Mouse (Mus musculus) heart, postnatal 25 days (tissue): ENCODE measurements around the gene Ccl7. TPM values are rescaled to one million over a fixed set of nuclear protein-coding genes. Genes with fewer than 3 reads are reported as not detected.

Experiments
- DNase-seq: peaks from one replicate; pipeline ENCODE4 v3.0.0; 2022; ENCODE audit warnings: low spot score
- intact Hi-C: fragments of 180-260 bp; cut with DNase I; formaldehyde crosslinking; loops from one replicate; pipeline ENCODE4 v1.15.1; 2025
- total RNA-seq, 2 experiments: library from RNA; stranded (reverse); gene quantifications; 2 replicates each; pipeline ENCODE4 v1.2.3; 2021

Ccl7 gene
- total RNA-seq, 2 experiments from 2014 or later = 0.78 to 0.88 TPM

DNA sequence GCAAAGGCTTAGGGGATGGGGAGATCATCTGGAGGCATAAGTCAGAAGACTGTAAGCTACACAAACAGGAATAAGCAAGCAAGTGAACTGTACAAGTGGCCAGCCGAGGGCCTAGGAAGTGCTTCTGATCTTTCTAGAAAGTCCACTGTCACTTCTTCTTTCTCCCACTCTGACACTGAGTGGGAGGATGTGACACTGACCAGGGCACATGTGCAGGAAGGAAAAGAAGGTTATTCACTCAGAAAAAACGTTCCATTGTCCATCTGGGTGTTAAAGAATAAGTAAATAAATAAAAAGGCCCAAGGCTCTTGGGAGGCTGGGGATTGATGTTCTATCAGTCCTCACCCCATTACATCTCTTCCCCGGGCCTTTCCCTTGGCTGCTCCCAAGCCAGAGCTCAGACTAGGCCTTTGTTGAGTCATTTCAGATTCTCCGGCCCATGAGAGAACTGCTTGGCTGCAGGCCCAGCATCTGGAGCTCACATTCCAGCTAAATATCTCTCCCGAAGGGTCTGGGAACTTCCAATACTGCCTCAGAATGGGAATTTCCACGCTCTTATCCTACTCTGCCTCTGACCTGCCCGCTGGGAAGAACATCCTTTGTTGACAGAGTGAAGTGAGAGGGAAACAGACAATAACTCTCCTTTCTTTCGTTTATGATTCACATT, 12.7 kb upstream of the Ccl7 start:
- intact Hi-C loops = no loop called here
- DNase-seq = peak; percentile 79

DNA sequence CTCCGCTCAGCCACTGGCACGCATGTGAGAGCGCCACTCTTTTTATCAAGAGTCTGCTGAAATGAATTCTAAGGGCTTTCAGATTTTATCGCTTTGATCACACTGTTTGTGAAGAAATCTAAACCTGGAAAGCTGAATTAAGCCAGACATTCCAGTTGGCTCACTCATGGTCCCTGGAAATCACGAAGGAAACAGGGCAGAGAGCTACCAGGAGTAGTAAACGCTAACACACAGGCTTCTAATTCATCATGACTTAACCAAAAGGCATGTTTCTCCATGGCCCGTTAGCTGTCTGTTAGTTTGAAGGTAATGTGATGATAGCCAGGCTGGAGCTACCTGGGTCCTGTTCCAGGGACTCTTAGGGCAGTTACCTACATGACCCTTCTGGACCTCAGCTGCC, 11.1 kb upstream of the Ccl7 start:
- intact Hi-C loops = no loop called here
- DNase-seq = no peak

DNA sequence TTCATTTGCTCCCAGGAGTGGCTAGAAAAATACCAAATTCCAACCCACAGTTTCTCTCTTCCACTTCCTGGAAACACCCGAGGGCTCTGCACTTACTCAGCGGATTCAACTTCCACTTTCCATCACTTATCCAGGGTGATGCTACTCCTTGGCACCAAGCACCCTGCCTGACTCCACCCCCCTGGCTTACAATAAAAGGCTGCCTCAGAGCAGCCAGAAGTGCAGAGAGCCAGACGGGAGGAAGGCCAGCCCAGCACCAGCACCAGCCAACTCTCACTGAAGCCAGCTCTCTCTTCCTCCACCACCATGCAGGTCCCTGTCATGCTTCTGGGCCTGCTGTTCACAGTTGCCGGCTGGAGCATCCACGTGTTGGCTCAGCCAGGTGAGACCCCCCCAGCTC, 10.2 kb upstream of the Ccl7 start, which contains the start of gene Ccl2:
TSS of gene Ccl2 (plus strand) at position 216 of the 400 bp plus-strand sequence.
- DNase-seq = peak; percentile 68
- intact Hi-C loops = loop anchor here (5.0 kb wide), 1 partner anchor 38 kb away; no protein-coding TSS in a partner anchor

DNA sequence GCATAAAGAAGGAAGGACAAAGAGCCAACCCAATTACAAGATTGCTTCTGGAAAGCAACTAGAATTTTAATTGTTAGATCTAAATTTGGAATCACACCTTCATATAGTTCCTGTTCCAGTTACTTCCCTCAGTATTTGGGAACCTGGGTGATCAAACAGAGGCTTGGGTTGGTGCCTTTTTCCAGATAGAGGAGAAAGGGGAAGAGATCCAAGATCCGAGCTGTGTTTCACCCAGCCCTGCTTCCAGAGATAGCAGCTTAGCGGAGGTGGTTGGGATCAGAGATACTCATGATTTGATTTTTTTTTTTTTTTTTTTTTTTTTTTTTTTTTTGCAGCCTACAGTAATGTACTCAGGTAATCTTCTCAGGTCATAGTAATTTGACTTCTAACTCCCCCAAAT, 9.7 kb upstream of the Ccl7 start:
- intact Hi-C loops = loop anchor here (5.0 kb wide), 1 partner anchor 39 kb away; no protein-coding TSS in a partner anchor
- no peak for DNase-seq

DNA sequence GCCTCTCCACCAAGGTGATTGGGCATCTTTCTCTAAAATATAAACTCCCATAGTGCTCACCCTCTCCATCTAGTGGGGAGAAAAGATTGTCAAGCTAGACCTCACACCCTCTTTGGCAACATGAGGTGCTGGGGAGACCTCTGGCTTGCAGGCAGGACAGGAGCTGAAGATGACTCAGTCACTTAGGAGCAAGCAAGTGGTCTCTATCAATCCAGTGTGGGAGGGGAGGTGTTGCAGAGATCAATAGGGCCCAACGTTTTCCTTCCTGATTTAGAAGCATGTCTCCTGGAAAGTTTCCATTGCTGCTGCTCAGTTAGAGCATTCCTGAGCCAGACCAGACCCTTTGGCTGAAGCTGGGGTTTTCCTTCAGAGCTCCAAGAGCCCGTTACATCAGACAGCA, 7.0 kb upstream of the Ccl7 start, which contains the start of gene Gm17268:
TSS of gene Gm17268 (minus strand) at position 28 of the 400 bp plus-strand sequence.
- intact Hi-C loops = loop anchor here (5.0 kb wide), 1 partner anchor 41 kb away; no protein-coding TSS in a partner anchor
- no peak for DNase-seq

DNA sequence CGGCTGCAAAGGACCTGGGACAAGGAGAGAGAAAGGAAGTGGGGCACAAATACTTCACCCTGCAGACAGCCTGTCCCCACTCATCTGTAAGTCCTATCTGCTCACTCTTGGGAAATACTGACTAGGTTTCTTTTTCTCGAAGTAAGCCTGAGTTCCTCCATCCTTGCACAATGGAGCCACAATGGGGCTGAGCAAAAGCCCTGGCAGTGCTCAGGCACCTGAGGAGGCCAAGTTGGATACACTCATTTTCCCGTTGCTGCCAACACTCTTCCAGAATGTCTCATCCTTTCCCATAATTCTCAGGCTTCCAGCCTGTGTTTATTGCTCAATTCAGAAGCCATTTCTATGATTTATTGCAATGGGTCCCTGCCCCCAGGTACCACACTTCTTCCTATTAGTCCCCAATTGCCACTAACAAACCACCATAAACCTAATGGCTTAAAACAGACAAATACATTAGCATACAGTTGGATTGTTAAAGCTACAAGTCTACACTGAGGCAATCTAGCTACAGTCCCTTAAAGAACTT, 6.3 kb upstream of the Ccl7 start:
- intact Hi-C loops = loop anchor here (5.0 kb wide), 1 partner anchor 42 kb away; no protein-coding TSS in a partner anchor
- peak; percentile 33 for DNase-seq

DNA sequence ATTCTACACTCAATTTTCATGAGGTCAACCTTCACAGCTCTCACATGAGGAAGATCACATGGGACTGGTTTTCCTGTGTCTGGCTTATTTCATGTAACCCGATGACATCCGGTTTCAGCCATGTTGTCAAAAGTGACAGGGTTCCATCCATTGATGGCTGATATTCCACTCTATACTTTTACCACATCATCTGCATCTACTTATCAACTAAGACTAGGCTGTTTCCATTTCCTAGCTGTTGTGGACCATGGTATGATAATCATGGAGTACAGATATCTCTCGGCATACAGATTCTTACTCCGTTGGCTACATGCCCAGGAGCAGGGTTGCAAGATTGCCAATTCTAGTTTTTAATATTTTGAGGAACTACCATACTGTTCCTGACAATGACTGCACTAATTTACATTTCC, 3.8 kb upstream of the Ccl7 start:
- DNase-seq = no peak
- intact Hi-C loops = no loop called here

DNA sequence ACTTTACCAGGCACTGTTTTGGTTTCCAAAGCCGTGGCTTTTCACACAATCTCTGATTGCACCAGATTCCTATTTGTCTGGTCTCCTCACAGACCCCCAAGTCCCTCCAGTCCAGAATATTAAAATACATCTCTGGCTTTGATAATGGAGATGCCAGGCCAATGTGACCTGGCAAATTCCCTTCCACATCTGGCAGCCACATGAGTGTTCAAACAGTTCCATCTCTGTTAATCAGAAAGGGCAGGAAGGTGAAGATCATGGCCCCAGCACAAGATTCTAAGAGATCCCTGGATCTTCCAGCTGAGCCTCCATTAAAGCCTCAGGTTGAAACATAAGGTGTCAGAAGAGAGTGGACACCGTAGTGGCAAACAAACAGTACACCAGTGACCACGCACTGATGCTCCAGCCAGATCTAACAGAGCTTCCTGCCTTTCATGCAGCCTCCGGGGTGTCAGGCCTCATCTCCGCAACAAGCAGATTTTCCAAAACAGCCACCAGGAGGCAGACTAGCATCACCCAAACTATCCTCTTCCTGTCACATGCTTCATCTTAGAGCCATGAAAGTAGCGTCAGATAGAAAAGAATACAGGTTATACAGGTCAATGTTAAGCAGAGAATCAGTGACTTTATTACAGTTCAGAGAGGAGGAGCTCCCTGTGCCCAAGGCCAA, 2.4 kb downstream of the Ccl7 start:
- intact Hi-C loops = loop anchor here (1.0 kb wide), 1 partner anchor 129 kb away; no protein-coding TSS in a partner anchor
- no peak for DNase-seq

DNA sequence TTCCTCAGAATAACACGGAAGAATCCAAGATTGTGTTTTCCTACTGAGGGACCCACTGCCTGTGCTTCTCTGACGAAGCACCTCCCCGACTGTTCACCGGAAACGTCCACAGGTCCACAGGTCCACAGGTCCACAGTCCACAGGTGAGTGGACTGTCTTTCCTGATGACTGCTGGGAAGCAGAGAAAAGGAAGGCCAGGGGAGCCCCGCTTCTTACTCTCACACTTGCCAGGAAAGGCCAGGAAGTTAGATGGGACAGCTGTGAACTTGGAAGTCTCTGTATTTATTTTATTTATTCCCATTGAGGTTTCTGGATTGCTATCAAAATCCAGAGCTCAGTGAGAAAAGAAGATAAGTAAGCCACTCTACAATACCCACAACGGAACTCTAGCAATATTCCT, 8.3 kb downstream of the Ccl7 start:
- intact Hi-C loops = no loop called here

DNA sequence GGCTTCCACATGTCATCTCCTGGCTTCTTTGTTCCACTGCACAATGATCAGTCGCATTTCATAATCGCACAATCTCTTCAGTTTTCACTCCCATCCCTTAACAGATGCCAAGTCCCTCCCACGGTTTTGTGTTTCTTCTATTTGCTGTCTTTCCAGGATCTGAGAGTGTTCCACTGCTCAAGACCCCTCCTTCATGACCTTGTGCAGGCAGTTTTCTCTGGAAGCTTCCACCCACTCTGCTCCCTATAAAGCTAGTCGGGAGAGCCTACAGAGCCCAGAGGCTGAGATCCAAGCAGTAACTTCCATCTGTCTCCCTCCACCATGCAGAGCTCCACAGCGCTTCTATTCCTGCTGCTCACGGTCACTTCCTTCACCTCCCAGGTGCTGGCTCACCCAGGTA, 12.1 kb downstream of the Ccl7 start, which contains the start of gene Ccl11:
TSS of gene Ccl11 (plus strand) at position 178 of the 400 bp plus-strand sequence.
- DNase-seq = no peak
- intact Hi-C loops = no loop called here

More for the DNA sequence above, 8.3 kb downstream of the Ccl7 start:
- DNase-seq = no peak

DNA sequence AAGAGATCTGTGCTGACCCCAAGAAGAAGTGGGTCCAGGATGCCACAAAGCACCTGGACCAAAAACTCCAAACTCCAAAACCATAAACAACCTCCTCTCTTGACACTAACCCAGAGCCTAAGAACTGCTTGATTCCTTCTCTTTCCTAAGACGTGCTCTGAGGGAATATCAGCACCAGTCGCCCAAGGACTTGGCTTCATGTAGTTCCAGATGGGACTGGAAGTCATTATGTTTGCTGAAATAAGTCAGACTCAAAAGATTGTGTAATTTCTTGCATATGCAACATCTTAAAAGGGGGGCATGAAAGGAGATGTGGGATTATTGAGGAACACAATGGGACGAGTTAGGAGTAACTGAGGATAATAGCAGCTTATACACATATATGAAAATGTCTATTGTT, 16.7 kb downstream of the Ccl7 start:
- intact Hi-C loops = no loop called here

DNA sequence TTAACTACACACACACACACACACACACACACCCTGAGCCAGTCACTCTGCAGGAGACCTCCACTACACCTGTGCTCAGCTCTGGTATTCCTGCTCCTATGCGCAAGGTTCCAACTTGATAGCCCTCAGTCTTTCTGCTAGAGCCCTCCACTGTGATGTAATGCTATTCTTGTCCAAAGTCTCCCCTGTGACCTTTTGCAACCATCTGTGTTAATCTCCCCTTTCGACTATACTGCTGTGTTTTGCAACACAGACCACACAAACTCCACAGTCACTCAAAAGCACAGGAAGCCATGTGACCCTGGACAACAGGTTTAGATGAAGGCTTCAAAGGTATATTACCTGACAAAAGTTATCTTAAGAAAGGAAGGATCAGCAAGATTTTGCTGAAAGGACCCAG, 17.9 kb downstream of the Ccl7 start:
- intact Hi-C loops = no loop called here
- DNase-seq = no peak

More for the DNA sequence above, 16.7 kb downstream of the Ccl7 start:
- no peak for DNase-seq

DNA sequence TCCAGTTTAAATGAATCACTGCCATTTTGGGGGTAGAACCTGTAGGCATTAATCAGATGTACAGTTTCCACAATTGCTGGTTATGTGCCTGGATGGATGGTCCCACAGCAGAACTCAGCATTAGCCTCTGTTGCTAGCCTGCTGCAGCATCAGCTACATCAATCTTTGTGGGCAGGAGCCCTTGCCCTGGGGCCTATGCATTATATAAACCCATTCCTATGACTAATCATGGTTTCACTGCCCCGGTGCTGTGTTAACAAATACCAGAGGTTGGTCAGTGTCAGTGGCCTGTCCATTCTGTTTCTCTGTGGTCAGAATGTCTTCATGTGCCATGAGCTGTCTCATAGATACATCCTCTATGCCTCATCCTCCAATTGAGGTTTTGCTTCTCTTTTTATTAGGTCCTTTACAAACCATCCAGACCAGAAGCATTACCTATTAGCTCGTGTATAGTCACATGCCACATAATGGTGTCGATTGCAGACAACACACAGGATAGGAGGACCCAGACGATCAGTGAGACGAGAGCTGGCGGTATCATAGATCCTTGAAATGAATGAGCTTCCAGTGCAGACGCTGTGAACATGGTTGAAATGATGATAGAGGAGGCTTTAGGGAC, 21.6 kb downstream of the Ccl7 start:
- intact Hi-C loops = no loop called here

DNA sequence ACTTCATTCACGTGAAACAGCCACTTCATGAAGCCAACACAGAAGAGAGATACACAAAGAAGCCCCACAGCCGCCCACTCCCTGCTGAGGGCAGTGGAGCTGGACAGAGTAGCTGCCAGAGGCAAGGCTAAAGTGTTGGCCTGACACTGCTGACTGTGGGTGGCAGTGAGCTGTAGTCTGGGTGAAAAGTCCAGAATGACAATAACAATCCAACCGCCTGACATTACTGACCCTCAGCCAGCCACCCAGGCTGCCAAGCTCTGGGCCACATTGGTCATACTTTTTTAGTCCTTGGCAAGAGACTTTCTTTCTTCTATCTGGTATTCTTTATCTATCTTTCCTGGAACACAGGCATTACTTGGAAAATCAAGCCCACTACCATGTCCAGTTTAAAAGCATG, 25.6 kb downstream of the Ccl7 start:
- DNase-seq = peak; percentile 47
- intact Hi-C loops = no loop called here

More for the DNA sequence above, 21.6 kb downstream of the Ccl7 start:
- DNase-seq = no peak

DNA sequence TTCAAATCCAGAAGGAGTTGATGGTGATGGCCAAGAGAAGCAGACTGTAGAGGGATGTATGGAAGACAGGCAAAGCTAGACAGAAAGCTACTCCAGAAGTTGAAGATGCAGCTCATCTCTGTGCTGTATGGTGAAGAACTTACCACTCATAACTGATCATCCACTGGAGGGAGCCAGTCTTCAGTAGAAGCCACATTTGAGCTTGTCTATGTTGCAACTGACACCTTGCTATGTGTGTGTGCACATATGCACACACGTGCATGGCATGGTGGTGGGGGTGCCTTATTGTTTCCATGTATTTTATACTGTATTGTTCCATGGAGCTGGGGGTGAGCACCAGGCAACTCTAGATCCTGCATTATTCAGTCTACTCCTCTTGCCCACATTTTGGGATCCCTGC, 26.9 kb downstream of the Ccl7 start:
- intact Hi-C loops = no loop called here

DNA sequence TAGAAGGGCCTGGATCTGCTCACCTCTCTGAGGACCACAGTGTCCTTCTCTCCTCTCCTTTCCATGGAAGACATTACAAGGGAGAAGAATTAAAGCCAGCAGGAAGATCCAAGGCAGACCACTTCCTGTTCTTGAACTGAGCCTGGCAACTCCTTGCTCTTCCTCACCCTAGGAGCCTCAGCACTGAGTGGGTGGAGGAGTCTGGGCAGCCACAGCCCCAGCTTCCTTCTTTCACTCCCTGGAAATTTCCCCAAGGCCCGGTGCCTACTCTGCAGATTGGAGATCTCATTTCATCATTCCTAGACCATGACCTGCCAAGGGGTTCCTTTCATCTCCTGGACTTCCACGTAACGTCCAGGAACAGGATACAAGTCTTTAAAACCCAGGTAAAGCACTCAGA, 27.5 kb downstream of the Ccl7 start:
- DNase-seq = no peak
- intact Hi-C loops = no loop called here

More for the DNA sequence above, 26.9 kb downstream of the Ccl7 start:
- DNase-seq = no peak

DNA sequence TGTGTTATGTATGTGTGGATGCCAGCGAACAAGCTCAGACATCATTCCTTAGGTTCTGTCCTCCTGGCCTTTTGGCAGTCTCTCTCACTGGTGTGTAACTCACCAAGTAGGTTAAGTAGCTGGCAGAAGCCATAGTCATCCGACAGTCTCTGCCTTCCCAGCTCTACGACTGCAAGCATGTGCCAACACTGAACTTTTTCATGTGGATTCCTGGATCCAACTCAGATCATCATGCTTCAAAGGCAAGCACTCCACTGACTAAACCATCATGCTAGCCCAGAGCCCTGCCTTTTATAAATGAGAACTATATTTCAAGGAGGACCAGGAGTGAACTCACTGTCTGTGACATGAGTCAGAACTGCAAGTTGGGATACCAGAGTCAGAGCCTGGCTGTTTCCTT, 28.2 kb downstream of the Ccl7 start:
- intact Hi-C loops = no loop called here

DNA sequence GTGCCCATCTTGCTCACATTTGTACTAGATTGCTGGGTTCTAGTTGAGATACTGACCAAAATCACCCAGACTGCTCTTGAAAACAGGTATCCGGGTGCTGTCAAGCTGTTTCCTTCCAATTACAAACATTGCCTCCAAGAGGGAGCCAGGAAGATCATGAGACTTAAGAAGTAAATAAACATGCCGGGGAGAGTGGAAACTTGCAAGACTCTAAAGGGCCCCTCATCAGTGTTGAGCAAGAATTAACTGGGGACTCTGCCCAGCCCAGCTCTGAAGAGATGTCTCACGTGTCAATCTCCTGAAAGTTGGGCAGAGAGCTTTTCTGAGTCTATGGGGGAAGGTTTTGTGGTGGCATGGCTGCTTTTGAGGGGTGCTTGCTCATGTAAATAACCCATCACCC, 31.5 kb downstream of the Ccl7 start:
- DNase-seq = no peak
- intact Hi-C loops = no loop called here

More for the DNA sequence above, 28.2 kb downstream of the Ccl7 start:
- no peak for DNase-seq

DNA sequence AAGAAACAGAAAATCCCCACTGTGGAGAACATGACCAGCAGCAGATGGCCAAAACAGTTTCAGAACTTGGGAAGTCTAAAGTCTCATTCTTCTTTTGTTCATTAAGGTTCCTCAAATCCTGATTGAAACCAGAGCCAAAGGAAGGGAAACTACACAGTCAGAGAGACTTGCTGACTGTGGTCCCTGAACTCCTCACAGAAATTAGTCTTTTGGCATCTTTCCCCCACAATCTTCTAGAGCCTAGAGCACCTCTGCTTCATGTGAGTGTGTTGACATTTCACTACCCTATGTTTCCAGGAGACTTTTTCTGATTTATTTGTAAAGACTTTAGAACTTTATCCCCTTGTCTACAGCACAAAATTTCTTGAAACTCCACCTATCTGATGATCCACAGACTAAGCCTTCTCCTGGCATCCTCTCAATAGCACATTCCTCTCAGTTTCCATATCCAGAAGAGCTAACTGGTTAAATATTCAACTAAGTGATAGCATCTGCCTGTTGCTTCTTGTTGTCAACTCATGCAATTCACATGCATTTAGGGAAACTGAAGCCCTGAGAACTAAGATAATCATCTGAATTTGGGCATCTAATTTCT, 32.7 kb downstream of the Ccl7 start:
- intact Hi-C loops = no loop called here
- no peak for DNase-seq

DNA sequence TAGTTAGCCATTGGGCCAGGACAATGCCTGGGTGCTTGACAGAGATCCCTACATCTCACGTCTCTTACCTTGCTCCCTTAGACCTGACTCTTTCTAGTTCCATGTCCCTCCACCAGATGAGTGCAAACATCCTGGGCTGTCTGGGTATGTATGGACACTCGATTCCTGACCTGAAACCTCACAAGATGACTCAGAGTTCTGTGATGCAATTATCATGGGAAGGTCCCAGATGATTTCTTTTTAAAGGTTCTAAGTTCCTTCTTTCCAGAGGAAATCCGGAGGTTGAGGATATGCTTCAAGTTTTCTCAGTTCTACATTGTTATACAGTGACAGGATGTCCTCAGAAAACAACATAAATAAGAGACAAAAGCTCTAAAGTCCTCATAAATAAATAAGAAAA, 35.4 kb downstream of the Ccl7 start:
- intact Hi-C loops = no loop called here
- DNase-seq = no peak
